Mouse (Mus musculus) kidney, embryonic 15.5 days (tissue): ENCODE measurements at regions not wholly inside any gene's neighbourhood (a gene's known extent, or its start where the extent isn't known, plus 50 kb on each side); places are given as distances from the start of the nearest gene placed in this dataset.

Source experiments
- ATAC-seq: fragments of 200-750 bp; cut with Nextera tagmentation; replicated peaks from 2 replicates; pipeline ENCODE4 v1.8.0; 2017; ENCODE audit warnings: moderate TSS enrichment; ENCODE audit not compliant: low FRiP score
- H3K27ac ChIP-seq: fragments of 300-500 bp; sonication (generic); 2 replicates; pipeline ENCODE4 v1.5.1; 2015; ENCODE audit warnings: mild to moderate bottlenecking, inconsistent platforms
- H3K27me3 ChIP-seq: fragments of 300-500 bp; sonication (generic); 2 replicates; pipeline ENCODE4 v1.6.1; 2015; ENCODE audit warnings: inconsistent platforms
- H3K36me3 ChIP-seq: fragments of 300-500 bp; sonication (generic); 2 replicates; pipeline ENCODE4 v1.6.1; 2015; ENCODE audit warnings: inconsistent platforms
- H3K4me1 ChIP-seq: fragments of 300-500 bp; sonication (generic); 2 replicates; pipeline ENCODE4 v1.6.1; 2015; ENCODE audit warnings: inconsistent platforms
- H3K4me2 ChIP-seq: fragments of 300-500 bp; sonication (generic); 2 replicates; pipeline ENCODE4 v1.6.1; 2015; ENCODE audit warnings: moderate library complexity, mild to moderate bottlenecking, inconsistent platforms
- H3K4me3 ChIP-seq: fragments of 300-500 bp; sonication (generic); replicated peaks from 2 replicates; pipeline ENCODE4 v1.5.1; 2015; ENCODE audit warnings: mild to moderate bottlenecking, inconsistent platforms
- H3K9ac ChIP-seq: fragments of 300-500 bp; sonication (generic); 2 replicates; pipeline ENCODE4 v1.6.1; 2015; ENCODE audit warnings: mild to moderate bottlenecking, inconsistent platforms
- H3K9me3 ChIP-seq: fragments of 300-500 bp; sonication (generic); replicated peaks from 2 replicates; pipeline ENCODE4 v1.6.1; 2016; ENCODE audit warnings: inconsistent platforms
- WGBS: fragments of 180-500 bp; shearing (Covaris S2); methylation state at CpG from one replicate; pipeline ENCODE4 v1.1.7; 2015; ENCODE audit warnings: mixed read lengths; 5-methylcytosine and 5-hydroxymethylcytosine counted together

DNA sequence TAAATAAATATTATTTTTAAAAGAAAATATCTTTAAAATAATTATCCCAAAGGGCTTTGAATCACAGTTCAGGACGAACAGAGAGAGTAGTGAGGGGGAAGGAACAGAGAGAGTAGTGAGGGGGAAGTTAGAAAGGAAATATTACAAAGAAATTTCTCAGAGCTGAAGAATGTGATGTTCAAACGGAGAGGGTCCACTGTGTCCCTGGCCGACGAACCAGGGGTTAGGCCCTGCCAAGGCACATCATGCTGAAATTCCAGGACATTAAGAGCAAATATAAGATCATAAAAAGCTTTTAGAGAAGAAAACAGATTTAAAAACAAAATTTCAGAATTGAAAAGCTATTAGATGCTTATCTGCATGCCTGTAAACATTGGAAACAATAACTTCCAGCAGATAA lies 61.6 kb downstream of the Skor1 start:
- no peak overlapping the region for H3K9ac ChIP-seq
- no peaks in the 10 kb centered on the region for H3K36me3 ChIP-seq
- H3K27ac ChIP-seq: no peak overlapping the region
- no peaks in the 10 kb centered on the region for H3K9me3 ChIP-seq
- no peaks in the 10 kb centered on the region for H3K27me3 ChIP-seq
- no peak overlapping the region for H3K4me3 ChIP-seq
- H3K4me2 ChIP-seq: no peak overlapping the region
- peaks cover 15% of the 10 kb centered on the region for H3K4me1 ChIP-seq
- 68% methylated on average over 4 of the region's 4 CpGs for whole genome bisulfite sequencing
- no peak for ATAC-seq

DNA sequence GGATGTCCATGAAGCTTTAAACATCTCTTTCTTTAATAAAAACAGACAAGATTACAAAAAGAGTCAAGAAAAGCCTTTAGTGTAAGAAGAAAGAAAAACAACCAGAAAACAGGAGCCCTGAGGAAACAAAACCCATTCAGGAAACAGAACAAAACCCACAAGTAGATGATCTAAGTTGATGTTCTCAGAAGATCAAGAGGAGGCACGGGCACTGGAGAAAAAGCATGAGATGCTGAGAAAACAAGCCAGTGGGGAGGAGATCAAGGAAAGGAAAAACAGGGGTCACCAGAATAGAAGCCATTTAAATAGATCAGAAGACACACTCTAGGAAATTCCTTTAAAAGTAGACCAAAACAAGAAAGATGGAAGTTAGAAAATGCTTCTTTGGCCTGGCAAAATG lies 62.1 kb downstream of the Skor1 start:
- Histone ChIP-seq H3K9ac (no peak overlapping the region), H3K27me3 (no peaks in the 10 kb centered on the region), H3K4me1 (peaks cover 10% of the 10 kb centered on the region), H3K27ac (no peak overlapping the region), H3K9me3 (no peaks in the 10 kb centered on the region), H3K36me3 (no peaks in the 10 kb centered on the region), H3K4me3 (no peak overlapping the region), H3K4me2 (no peak overlapping the region)
- ATAC-seq: no peak
- WGBS: 69% methylated on average over 1 of the region's 1 CpGs

DNA sequence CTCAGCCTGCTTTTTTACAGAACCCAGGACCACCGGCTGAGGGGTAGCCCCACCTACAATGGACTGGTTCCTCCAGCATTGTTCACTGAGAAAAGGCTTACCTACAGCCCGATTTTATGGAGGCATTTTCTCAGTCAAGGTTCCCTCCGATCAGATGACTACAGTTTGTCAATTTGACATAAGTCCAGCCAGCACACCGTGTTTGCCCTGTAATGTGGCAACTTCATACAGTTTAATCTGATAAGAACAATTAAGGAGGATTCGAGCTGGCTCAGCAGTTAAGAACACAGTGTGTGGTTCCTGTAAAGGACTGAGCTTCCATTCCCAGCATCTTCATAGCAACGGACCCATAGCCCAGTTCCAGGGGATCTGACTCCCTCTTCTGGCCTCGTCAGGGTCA lies 65.9 kb downstream of the Skor1 start:
- H3K27ac ChIP-seq: no peak overlapping the region
- 83% methylated on average over 7 of the region's 7 CpGs for WGBS
- no peaks in the 10 kb centered on the region for H3K4me1 ChIP-seq
- no peak overlapping the region for H3K4me2 ChIP-seq
- H3K9ac ChIP-seq: no peak overlapping the region
- H3K9me3 ChIP-seq: no peaks in the 10 kb centered on the region
- no peak for ATAC-seq
- H3K4me3 ChIP-seq: no peak overlapping the region
- H3K27me3 ChIP-seq: no peaks in the 10 kb centered on the region
- H3K36me3 ChIP-seq: no peaks in the 10 kb centered on the region

DNA sequence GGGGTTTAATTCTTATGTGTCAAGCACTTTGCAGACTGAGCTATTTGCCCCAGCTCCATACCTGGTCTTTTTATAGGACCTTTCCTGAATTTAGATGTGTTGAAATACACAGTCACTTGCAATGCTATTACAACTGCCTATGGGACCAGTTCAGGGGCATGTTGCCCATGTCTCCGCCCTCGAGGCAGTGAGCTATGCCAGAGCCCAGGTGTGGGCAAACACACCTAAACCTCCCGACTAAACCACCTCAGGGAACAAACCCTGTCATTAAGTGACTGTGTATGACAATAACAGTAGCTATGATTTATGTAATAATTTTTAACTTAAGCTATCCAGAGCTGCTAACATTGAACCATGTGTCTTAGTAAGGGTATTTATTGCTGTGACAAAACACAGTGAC lies 66.5 kb downstream of the Skor1 start:
- Histone ChIP-seq H3K27ac (no peak overlapping the region), H3K27me3 (no peaks in the 10 kb centered on the region), H3K4me1 (no peaks in the 10 kb centered on the region), H3K9me3 (no peaks in the 10 kb centered on the region), H3K9ac (no peak overlapping the region), H3K4me3 (no peak overlapping the region), H3K36me3 (no peaks in the 10 kb centered on the region), H3K4me2 (no peak overlapping the region)
- WGBS: 84% methylated on average over 3 of the region's 3 CpGs
- ATAC-seq: no peak

DNA sequence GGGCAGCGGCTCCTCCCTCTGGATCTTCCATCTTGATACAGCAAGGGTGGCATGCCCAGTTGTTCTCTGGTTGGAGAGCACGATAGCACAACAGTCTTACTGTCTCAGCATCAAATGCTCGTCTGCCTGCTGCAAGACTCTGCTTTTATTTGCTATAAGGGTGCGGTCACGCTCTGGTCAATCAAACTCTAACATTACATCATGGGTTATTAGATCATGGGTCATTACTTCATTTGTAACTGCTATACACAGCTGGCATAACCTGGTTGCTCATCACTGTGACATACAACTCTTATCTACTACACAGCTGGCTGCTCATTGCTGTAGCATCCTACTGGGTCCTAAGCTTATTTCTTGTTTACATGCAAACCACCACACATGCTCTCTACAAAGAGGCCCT lies 68.4 kb downstream of the Skor1 start:
- Histone ChIP-seq H3K9ac (no peak overlapping the region), H3K27me3 (no peaks in the 10 kb centered on the region), H3K4me1 (peaks cover 2% of the 10 kb centered on the region), H3K9me3 (no peaks in the 10 kb centered on the region), H3K4me3 (no peak overlapping the region), H3K27ac (no peak overlapping the region), H3K36me3 (no peaks in the 10 kb centered on the region), H3K4me2 (no peak overlapping the region)
- 85% methylated on average over 5 of the region's 5 CpGs for WGBS
- no peak for ATAC-seq

DNA sequence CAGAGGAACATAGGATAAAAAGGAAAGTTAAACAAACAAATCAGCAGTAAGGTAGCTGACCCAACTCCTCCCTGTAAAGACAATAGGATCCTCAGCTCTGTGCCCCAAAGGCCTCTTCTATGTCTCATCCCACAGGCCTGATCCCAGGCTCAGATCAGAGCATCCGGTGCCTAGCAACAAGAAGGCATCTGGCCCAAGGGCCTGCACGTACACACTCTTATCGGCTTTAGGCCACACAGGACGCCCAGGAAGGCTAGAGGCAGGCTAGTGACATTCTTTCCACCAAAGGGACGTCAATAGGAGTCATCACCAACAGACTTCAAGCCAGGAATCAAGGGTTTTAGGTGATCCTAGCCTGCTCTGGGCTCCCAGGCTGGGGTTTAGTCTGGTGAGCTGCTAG lies 73.5 kb downstream of the Skor1 start:
- Histone ChIP-seq H3K4me1 (peaks cover 21% of the 10 kb centered on the region), H3K4me2 (no peak overlapping the region), H3K27me3 (no peaks in the 10 kb centered on the region), H3K36me3 (no peaks in the 10 kb centered on the region), H3K9me3 (no peaks in the 10 kb centered on the region), H3K9ac (no peak overlapping the region), H3K27ac (peak overlapping the region; percentile 63), H3K4me3 (no peak overlapping the region)
- WGBS: 50% methylated on average over 5 of the region's 5 CpGs
- 0 out of 2 replicates have a peak, but pooled peaks have one; percentile 33 for ATAC-seq

DNA sequence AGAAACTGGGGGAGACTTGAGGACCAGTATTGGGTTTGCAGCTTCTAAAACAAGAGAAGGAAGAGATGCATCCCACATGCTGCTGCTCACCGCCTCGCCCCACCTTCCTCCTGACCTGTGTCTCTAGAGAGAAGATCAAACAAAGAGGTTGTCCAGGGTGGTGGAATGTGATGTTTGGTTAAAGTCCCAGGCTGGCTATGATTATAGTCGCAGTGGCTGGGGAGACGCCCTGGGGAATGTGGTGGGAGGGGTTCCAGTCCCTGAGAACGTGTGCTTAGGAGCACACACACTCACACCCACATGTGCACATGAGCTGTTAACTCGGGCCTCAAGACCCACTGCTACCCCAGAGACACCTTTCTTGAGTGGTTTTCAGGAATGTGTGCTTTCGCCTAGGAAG lies 74.0 kb downstream of the Skor1 start:
- peaks cover 21% of the 10 kb centered on the region for H3K4me1 ChIP-seq
- H3K27me3 ChIP-seq: no peaks in the 10 kb centered on the region
- WGBS: 21% methylated on average over 7 of the region's 7 CpGs
- H3K9ac ChIP-seq: no peak overlapping the region
- 0 out of 2 replicates have a peak overlapping the region, but pooled peaks have one; percentile 28 for H3K4me2 ChIP-seq
- ATAC-seq: no peak
- no peak overlapping the region for H3K4me3 ChIP-seq
- H3K36me3 ChIP-seq: no peaks in the 10 kb centered on the region
- H3K9me3 ChIP-seq: no peaks in the 10 kb centered on the region
- peak overlapping the region; percentile 63 for H3K27ac ChIP-seq

DNA sequence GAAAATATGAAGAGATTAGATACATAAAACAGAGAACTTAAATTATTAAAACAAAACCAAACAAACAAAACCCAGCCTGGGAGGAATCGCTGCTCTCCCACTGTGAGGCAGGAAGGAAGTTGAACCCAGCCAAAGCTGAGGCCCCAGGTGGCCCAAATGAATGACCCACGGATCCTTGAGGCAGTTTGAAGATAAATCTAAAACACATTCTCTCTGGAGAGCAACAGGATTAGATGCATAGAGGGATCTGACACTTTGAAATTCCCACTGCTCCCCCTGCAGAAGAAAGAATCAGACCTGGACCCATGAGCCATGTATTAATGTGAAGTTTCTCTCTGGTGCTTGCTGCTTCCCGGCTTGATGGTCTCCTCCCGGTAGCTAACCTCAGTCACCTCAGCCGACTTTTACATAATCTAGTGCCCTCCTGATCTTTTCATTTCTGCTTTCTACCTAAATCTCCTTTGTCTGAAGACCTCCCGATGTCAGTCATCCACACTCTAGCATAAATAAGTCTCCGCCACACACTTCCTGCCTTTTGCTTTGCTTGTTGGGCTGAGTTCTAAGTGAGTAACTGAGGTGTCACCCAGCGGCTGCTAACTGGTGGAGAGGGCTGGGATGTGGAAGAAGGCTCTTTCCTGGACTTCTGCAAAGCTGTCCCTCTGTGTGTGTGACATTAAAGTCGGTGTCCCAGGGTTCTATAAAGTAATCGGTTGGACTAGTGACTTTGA lies 74.6 kb downstream of the Skor1 start:
- no peak for ATAC-seq
- H3K9ac ChIP-seq: no peak overlapping the region
- no peaks in the 10 kb centered on the region for H3K36me3 ChIP-seq
- H3K4me1 ChIP-seq: peaks cover 21% of the 10 kb centered on the region
- H3K27ac ChIP-seq: peak overlapping the region; percentile 63
- H3K4me3 ChIP-seq: no peak overlapping the region
- WGBS: 21% methylated on average over 10 of the region's 10 CpGs
- peak overlapping the region; percentile 28 for H3K4me2 ChIP-seq
- no peaks in the 10 kb centered on the region for H3K9me3 ChIP-seq
- no peaks in the 10 kb centered on the region for H3K27me3 ChIP-seq

DNA sequence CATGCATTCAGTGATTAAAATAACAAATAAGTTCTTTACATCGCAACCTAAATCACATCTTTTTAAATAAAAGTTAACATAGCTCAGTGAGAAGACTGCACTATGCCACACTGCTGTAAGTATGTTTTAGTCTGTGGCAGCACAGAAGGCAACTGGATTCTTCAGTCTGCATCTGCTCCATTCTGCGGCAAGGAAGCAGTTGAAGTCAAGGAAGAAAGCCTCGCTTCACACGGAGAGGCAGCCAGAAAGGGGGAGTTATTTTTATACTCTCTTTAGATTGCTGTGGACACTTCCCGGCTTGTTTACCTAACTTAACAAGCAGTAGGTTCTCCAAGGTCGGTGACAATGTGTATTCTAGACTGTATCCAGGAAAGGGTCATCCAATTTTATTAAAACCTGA lies 77.7 kb downstream of the Skor1 start:
- no peak overlapping the region for H3K27ac ChIP-seq
- 34% methylated on average over 6 of the region's 6 CpGs for WGBS
- H3K27me3 ChIP-seq: no peaks in the 10 kb centered on the region
- no peaks in the 10 kb centered on the region for H3K36me3 ChIP-seq
- H3K4me3 ChIP-seq: no peak overlapping the region
- ATAC-seq: no peak
- H3K4me2 ChIP-seq: no peak overlapping the region
- H3K4me1 ChIP-seq: peaks cover 21% of the 10 kb centered on the region
- H3K9me3 ChIP-seq: no peaks in the 10 kb centered on the region
- no peak overlapping the region for H3K9ac ChIP-seq

DNA sequence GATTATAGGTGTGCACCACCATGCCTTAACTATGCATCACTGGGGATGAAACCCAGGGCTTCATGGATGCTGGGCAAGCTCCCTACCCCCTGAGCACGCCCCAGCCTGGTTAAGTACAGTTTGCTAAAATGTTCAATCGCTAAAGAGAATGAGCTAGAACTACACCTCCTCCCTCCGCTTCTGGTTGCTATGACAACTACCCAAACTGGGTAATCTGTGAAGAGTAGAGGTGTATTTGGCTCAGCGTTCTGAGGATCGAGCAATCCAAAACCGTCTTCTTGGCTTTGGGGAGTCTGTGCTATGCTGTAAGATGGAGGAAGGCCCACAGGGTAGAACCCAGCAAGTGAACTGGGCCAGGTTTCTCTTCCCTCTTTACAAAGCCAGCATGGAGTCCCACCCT lies 78.8 kb downstream of the Skor1 start:
- no peak overlapping the region for H3K4me3 ChIP-seq
- no peak overlapping the region for H3K4me2 ChIP-seq
- 89% methylated on average over 6 of the region's 6 CpGs for WGBS
- H3K4me1 ChIP-seq: peaks cover 14% of the 10 kb centered on the region
- no peaks in the 10 kb centered on the region for H3K27me3 ChIP-seq
- H3K9ac ChIP-seq: no peak overlapping the region
- no peaks in the 10 kb centered on the region for H3K36me3 ChIP-seq
- no peak for ATAC-seq
- H3K27ac ChIP-seq: no peak overlapping the region
- no peaks in the 10 kb centered on the region for H3K9me3 ChIP-seq

DNA sequence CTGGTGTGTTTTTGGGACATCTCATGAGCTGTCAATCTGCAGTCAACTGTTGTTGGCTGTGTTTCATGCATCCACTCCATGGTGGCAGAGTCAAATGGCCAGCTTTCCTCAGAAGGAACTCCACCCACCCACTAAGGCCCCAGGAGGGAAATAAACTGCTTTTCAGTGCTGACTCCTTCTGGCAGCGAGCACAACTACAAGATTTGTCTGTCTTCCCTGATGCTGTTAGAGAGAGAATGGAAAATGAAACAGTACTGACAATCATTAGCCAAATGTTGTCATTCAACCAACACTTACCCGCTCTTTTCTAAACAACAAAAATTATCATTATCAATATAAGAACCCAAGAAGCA lies 79.3 kb upstream of the Pias1 start:
- no peak for ATAC-seq
- Histone ChIP-seq H3K27me3 (no peaks in the 10 kb centered on the region), H3K9me3 (peaks cover 13% of the 10 kb centered on the region), H3K27ac (no peak overlapping the region), H3K4me1 (no peaks in the 10 kb centered on the region), H3K36me3 (no peaks in the 10 kb centered on the region), H3K9ac (no peak overlapping the region), H3K4me3 (no peak overlapping the region), H3K4me2 (no peak overlapping the region)
- WGBS: 70% methylated on average over 2 of the region's 2 CpGs

DNA sequence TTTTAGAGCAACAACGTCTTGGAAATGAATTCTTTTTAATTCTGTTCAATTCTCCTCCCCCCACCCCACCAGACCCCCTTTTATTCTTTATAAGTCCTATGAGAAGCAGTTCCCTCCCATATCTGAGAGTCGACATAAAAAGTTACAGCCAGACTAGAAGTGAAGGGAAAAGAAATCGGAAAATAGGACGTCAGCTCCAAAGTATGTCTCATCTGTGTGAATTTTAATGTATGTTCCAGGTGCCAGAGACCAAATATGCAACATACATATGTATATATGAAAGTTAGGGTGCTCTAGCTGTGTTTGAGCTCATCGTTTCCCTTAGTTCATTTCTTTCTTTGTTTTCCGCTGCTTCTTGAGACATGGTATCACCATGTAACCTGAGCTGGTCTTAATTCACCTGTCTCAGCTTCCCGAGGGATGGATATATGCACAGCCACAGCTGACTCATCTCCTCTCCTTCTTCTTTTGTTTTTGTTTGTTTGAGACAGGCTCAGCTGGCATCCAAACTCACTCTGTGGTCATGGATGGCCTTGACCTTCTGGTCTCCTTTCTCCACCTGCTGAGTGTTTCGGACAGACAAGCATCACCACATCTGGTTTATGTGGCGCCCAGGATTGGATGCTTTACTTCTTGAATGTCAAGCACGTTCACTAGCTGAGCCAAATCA lies 78.8 kb upstream of the Pias1 start:
- H3K9me3 ChIP-seq: peaks cover 13% of the 10 kb centered on the region
- no peak for ATAC-seq
- WGBS: 53% methylated on average over 10 of the region's 10 CpGs
- no peak overlapping the region for H3K27ac ChIP-seq
- no peaks in the 10 kb centered on the region for H3K36me3 ChIP-seq
- H3K27me3 ChIP-seq: no peaks in the 10 kb centered on the region
- H3K9ac ChIP-seq: no peak overlapping the region
- H3K4me3 ChIP-seq: no peak overlapping the region
- H3K4me2 ChIP-seq: no peak overlapping the region
- no peaks in the 10 kb centered on the region for H3K4me1 ChIP-seq

DNA sequence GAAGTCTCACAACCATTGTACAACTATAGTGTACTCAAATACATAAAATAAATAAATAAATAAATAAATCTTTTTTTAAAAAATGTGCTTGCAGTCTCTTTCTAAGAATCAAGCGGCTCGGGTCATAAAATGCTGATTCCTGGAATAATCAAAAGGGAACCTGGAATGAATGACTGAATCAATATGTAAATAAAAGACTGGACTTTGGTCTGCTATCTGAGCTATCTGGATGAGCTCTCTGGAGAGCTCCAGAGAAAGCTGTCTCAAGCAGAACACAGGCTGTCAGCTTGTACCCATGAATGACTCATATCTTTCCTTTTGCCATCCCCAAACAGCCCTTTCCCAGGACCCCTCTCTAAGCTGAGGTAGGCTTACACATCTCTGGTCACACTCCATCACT lies 75.8 kb upstream of the Pias1 start:
- no peak for ATAC-seq

More for the DNA sequence above, 75.8 kb upstream of the Pias1 start:
- Histone ChIP-seq H3K27me3 (no peaks in the 10 kb centered on the region), H3K4me2 (no peak overlapping the region), H3K4me1 (peaks cover 14% of the 10 kb centered on the region), H3K4me3 (no peak overlapping the region), H3K36me3 (no peaks in the 10 kb centered on the region), H3K9ac (no peak overlapping the region), H3K27ac (no peak overlapping the region), H3K9me3 (peaks cover 13% of the 10 kb centered on the region)
- 96% methylated on average over 2 of the region's 2 CpGs for WGBS
